Mouse (Mus musculus) stomach, postnatal 0 days (tissue): Measurements from ENCODE around the gene Pxmp2. TPM values are rescaled to one million over a fixed set of nuclear protein-coding genes. Genes with fewer than 3 reads are reported as not detected.
A peak's percentile ranks its signal among the peaks of the same experiment; 100 is the strongest.

Experiments
- ATAC-seq: fragments of 200-750 bp; cut with Nextera tagmentation; 2 replicates; pipeline ENCODE4 v1.8.0; 2017; ENCODE audit not compliant: low FRiP score, low TSS enrichment
- DNase-seq: peaks from one replicate; pipeline ENCODE4 v3.0.0-alpha.2; 2016; ENCODE audit warnings: low spot score
- H3K27ac ChIP-seq: fragments of 300-500 bp; sonication (generic); replicated peaks from 2 replicates; pipeline ENCODE4 v1.5.1; 2014; ENCODE audit warnings: mild to moderate bottlenecking, control low read depth
- H3K27me3 ChIP-seq: fragments of 300-500 bp; sonication (generic); 2 replicates; pipeline ENCODE4 v1.6.1; 2014; ENCODE audit warnings: low read length; ENCODE audit not compliant: control insufficient read depth, insufficient read depth
- H3K36me3 ChIP-seq: fragments of 300-500 bp; sonication (generic); 2 replicates; pipeline ENCODE4 v1.6.1; 2014; ENCODE audit warnings: low read length, mixed read lengths; ENCODE audit not compliant: control insufficient read depth, insufficient read depth
- H3K4me1 ChIP-seq: fragments of 300-500 bp; sonication (generic); replicated peaks from 2 replicates; pipeline ENCODE4 v1.6.1; 2014; ENCODE audit warnings: antibody characterized with exemption; ENCODE audit not compliant: control insufficient read depth, insufficient read depth
- H3K4me2 ChIP-seq: fragments of 300-500 bp; sonication (generic); replicated peaks from 2 replicates; pipeline ENCODE4 v1.6.1; 2014; ENCODE audit warnings: low read depth, mild to moderate bottlenecking, control low read depth, moderate library complexity
- H3K4me3 ChIP-seq: fragments of 300-500 bp; sonication (generic); 2 replicates; pipeline ENCODE4 v1.5.1; 2014; ENCODE audit warnings: low read depth, low read length, control low read depth
- H3K9ac ChIP-seq: fragments of 300-500 bp; sonication (generic); 2 replicates; pipeline ENCODE4 v1.6.1; 2014; ENCODE audit warnings: mild to moderate bottlenecking, low read length, control low read depth, mixed read lengths
- H3K9me3 ChIP-seq: fragments of 300-500 bp; sonication (generic); 2 replicates; pipeline ENCODE4 v1.6.1; 2016; ENCODE audit warnings: low read length; ENCODE audit not compliant: control insufficient read depth
- CTCF ChIP-seq: IDR thresholded peaks from 2 replicates; pipeline ENCODE4 v1.5.1; 2016; ENCODE audit warnings: antibody characterized with exemption, low read depth, mild to moderate bottlenecking, moderate library complexity
- EP300 ChIP-seq: optimal IDR thresholded peaks from 2 replicates; pipeline ENCODE3; 2016; ENCODE audit warnings: antibody characterized with exemption
- WGBS: fragments of 180-500 bp; shearing (Covaris S2); extraction: QIAGEN DNeasy Blood & Tissue Kit; methylation state at CpG from one replicate; pipeline ENCODE4 v1.1.7; 2014; 5-methylcytosine and 5-hydroxymethylcytosine counted together
- polyA plus RNA-seq: library from polyadenylated mRNA; unstranded; fragments of >200 nt; fragmentation: Nextera tagmentation; extraction: Ambion mirVana; gene quantifications from 2 replicates; pipeline ENCODE4 v1.2.1, GENCODE M21; 2015

Pxmp2 gene
- polyA plus RNA-seq, 1 experiment from 2014 or later = 3.8 TPM

GRCm38 (mm10) chr5:110266941-110267340 lies 19.0 kb downstream of the Pxmp2 start:
- peaks cover 16% of the 10 kb centered on the region for H3K36me3 ChIP-seq
- DNase-seq (no peak), ATAC-seq (no peak)
- H3K27me3 ChIP-seq = no peaks in the 10 kb centered on the region
- H3K9ac ChIP-seq = no peak overlapping the region
- H3K9me3 ChIP-seq = no peaks in the 10 kb centered on the region
- H3K4me3 ChIP-seq = no peak overlapping the region
- TF ChIP-seq CTCF (no peak), EP300 (no peak)
- 77% methylated on average over 4 of the region's 4 CpGs for WGBS
- peaks cover 3% of the 10 kb centered on the region; the same call in 1 of the 2 replicates for H3K4me1 ChIP-seq
- H3K4me2 ChIP-seq = no peak overlapping the region
- no peak overlapping the region for H3K27ac ChIP-seq

- Histone ChIP-seq H3K9ac (no peak overlapping the region), H3K4me1 (no peaks in the 10 kb centered on the region), H3K9me3 (no peaks in the 10 kb centered on the region), H3K4me2 (no peak overlapping the region), H3K27ac (no peak overlapping the region), H3K36me3 (peaks cover 28% of the 10 kb centered on the region), H3K4me3 (no peak overlapping the region), H3K27me3 (no peaks in the 10 kb centered on the region)
- TF ChIP-seq EP300 (no peak), CTCF (no peak)
- DNase-seq = no peak
- no peak for ATAC-seq
- 77% methylated on average over 2 of the region's 2 CpGs for WGBS
Observed at GRCm38 (mm10) chr5:110244091-110244490, 41.9 kb downstream of the Pxmp2 start.

GRCm38 (mm10) chr5:110232346-110232745 lies 53.6 kb downstream of the Pxmp2 start:
- H3K4me2 ChIP-seq = no peak overlapping the region
- peaks cover 11% of the 10 kb centered on the region; the same call in 1 of the 2 replicates for H3K36me3 ChIP-seq
- no peak overlapping the region for H3K9ac ChIP-seq
- H3K4me1 ChIP-seq = 0 out of 2 replicates have a peak, but pooled peaks cover 2% of the 10 kb centered on the region
- ATAC-seq = no peak
- no peak overlapping the region for H3K4me3 ChIP-seq
- WGBS = 76% methylated on average over 6 of the region's 6 CpGs
- no peak for DNase-seq
- H3K27ac ChIP-seq = no peak overlapping the region
- TF ChIP-seq CTCF (no peak), EP300 (no peak)
- no peaks in the 10 kb centered on the region for H3K9me3 ChIP-seq
- H3K27me3 ChIP-seq = no peaks in the 10 kb centered on the region

- no peak for DNase-seq
Observed at GRCm38 (mm10) chr5:110231638-110232037, 54.3 kb downstream of the Pxmp2 start.

GRCm38 (mm10) chr5:110230780-110231461 lies 55.1 kb downstream of the Pxmp2 start, which contains the start of gene Ankle2:
Ankle2 (plus strand) TSS chr5:110231004.
- peak; percentile 98 for ATAC-seq
- Histone ChIP-seq H3K36me3 (0 out of 2 replicates have a peak, but pooled peaks cover 2% of the 10 kb centered on the region), H3K9me3 (no peaks in the 10 kb centered on the region), H3K9ac (peak within 1 kb of the TSS; percentile 95), H3K4me2 (peak within 1 kb of the TSS; percentile 67), H3K27me3 (no peaks in the 10 kb centered on the region), H3K4me1 (0 out of 2 replicates have a peak, but pooled peaks cover 2% of the 10 kb centered on the region), H3K4me3 (peak within 1 kb of the TSS; percentile 94), H3K27ac (peak within 1 kb of the TSS; percentile 97)
- WGBS = under 1% methylated on average over 73 of the region's 81 CpGs
- TF ChIP-seq CTCF (no peak; the same call in 1 of the 2 replicates), EP300 (peak; percentile 59)
- DNase-seq = peak; percentile 96

More at GRCm38 (mm10) chr5:110231638-110232037, 54.3 kb downstream of the Pxmp2 start:
- H3K4me3 ChIP-seq = peak overlapping the region; percentile 94
- peak overlapping the region; percentile 95 for H3K9ac ChIP-seq
- 0 out of 2 replicates have a peak, but pooled peaks cover 7% of the 10 kb centered on the region for H3K36me3 ChIP-seq
- 0 out of 2 replicates have a peak, but pooled peaks cover 2% of the 10 kb centered on the region for H3K4me1 ChIP-seq
- WGBS = 39% methylated on average over 13 of the region's 13 CpGs
- ATAC-seq = no peak
- TF ChIP-seq CTCF = peak; percentile 46
- no peak for TF ChIP-seq EP300
- no peaks in the 10 kb centered on the region for H3K27me3 ChIP-seq
- H3K27ac ChIP-seq = no peak overlapping the region; the same call in 1 of the 2 replicates
- H3K9me3 ChIP-seq = no peaks in the 10 kb centered on the region
- H3K4me2 ChIP-seq = peak overlapping the region; percentile 67

GRCm38 (mm10) chr5:110230401-110230779 lies 55.6 kb downstream of the Pxmp2 start:
- Histone ChIP-seq H3K4me1 (0 out of 2 replicates have a peak, but pooled peaks cover 2% of the 10 kb centered on the region), H3K27ac (peak overlapping the region; percentile 97), H3K4me2 (peak overlapping the region; percentile 67), H3K36me3 (0 out of 2 replicates have a peak, but pooled peaks cover 2% of the 10 kb centered on the region), H3K4me3 (peak overlapping the region; percentile 94), H3K9me3 (no peaks in the 10 kb centered on the region), H3K9ac (peak overlapping the region; percentile 95), H3K27me3 (no peaks in the 10 kb centered on the region)
- WGBS = 6% methylated on average over 8 of the region's 8 CpGs
- ATAC-seq (no peak), DNase-seq (peak; percentile 16)
- no peak for TF ChIP-seq CTCF
- no peak for TF ChIP-seq EP300
